Mouse (Mus musculus): ENCODE measurements at regions not wholly inside any gene's neighbourhood (a gene's known extent, or its start where the extent isn't known, plus 50 kb on each side); places are given as distances from the start of the nearest gene placed in this dataset.

DNA sequence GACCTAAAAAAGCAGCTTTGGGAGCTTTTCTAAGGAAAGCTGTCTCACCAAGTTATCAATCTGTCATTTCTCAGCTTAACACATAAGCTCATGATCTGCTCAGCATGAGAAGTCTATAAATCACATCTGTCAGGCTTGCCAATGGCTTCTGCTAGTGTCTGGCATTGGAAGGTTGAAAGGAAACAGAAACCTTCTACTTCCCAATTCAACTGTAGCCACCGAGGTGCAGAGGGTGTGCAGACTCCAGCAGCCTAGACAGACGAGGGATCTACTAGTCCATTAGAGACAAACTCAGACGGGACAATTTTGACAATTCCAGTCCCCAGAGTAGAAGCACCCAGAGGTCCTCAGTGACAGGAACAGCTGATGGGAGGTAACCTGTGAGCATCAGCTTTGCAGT, 103.0 kb downstream of the Nab1 start:
- intact Hi-C loops (cut with DNase I), result no loop called here
- DNase-seq (ENCODE audit: low spot score in 2 of 2), result no peak

DNA sequence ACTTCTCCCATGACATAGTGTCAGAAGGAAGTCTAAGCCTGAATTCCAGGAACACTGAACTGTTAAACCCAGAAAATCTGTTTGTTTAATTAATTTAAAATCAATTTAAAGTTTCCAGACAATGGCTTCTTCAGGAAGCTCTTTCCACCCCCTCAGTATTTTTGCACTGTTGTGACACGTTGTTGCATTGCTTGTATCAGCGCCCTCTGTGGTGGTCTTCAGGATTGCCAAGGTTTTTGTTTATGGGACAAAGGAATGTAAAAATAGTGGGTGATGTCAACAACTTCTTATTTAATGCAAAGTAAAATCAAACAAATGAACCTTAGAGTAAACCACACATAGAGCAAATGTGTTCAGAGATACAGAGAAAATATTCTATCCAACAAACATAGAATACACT, 107.5 kb downstream of the Nab1 start:
- intact Hi-C loops (cut with DNase I), result no loop called here
- DNase-seq (ENCODE audit: low spot score in 2 of 2), result peak in 1 of 2 experiments; percentile 18

DNA sequence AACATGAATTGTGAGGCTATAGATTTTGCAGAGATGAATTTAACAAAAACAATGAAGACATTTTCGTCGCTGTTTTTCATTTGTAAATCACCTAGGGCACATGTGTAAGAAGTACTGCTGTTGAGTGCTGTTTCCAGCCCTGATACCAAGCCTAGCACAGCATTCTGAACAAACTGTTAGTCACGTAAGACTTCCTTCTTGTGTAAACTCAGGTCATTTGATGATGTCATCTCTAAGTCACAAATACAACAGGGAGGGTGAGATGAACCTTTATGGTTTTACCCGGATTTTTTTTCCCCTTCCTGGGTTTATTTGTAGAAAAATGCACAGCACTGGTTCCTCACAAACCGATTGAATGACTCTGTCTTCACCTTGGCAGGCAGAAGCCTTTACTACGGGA, 111.6 kb downstream of the Nab1 start:
- no peak for DNase-seq (ENCODE audit: low spot score in 2 of 2)
- intact Hi-C loops (cut with DNase I), result no loop called here

DNA sequence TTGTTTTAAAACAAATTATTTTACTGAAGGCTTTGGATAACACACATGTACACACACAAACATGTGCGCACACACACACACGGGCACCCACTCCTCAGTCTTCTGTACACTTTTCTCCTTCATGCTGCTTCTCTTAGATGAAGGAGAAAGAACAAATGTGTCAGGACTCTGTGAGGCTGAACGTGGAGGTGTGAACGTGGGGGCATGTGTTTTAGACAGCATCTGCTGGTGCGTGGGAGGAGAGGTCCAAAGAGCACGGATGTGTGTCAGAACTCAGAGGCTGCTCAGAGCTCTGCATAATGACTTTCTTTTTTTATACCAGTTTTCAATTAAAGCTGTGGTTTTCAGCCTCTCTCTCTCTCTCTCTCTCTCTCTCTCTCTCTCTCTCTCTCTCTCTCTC, 112.4 kb downstream of the Nab1 start:
- DNase-seq (ENCODE audit: low spot score in 2 of 2), result peak; percentile 62 to 73
- intact Hi-C loops (cut with DNase I), result no loop called here

DNA sequence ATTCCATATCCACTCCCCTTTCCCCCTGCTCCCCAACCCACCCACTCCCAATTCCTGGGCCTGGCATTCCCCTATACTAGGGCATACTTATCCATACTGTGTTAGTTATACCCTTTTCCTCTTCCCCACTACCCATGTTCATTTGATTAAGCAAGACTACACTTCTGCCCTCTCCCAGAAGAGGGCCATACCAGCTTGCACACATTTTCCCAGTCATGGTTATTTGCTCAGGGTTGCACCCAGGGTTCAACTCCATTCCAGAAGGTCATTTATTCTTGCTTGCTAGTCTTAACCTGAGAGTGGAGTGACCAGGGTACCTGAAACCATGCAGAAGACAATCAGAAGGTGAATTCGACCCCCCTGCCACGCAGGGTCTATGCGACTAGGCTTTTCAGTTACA, 113.4 kb downstream of the Nab1 start:
- intact Hi-C loops (cut with DNase I), result no loop called here

DNA sequence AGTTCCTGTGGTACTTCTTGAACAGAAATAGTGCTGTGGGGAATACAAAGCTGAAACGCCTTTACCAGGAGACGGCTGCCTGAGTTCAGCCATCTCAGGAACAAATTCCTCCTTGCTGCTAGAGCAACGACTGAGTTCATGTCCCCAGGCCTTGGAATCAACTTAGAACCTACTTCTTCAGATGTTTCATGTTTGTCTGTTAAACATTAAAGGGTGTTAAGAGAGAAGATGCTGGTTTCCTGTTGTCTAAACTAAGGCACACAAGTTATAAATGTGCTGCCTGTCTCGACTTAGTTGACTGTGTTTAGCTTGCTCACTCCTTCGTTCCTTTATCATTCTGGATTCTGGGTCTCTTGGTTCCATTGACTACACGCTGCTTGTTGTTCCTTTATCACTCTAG, 125.2 kb downstream of the Nab1 start:
- intact Hi-C loops (cut with DNase I), result no loop called here
- DNase-seq (ENCODE audit: low spot score in 2 of 2), result no peak

More for the DNA sequence above, 113.4 kb downstream of the Nab1 start:
- no peak for DNase-seq (ENCODE audit: low spot score in 2 of 2)

DNA sequence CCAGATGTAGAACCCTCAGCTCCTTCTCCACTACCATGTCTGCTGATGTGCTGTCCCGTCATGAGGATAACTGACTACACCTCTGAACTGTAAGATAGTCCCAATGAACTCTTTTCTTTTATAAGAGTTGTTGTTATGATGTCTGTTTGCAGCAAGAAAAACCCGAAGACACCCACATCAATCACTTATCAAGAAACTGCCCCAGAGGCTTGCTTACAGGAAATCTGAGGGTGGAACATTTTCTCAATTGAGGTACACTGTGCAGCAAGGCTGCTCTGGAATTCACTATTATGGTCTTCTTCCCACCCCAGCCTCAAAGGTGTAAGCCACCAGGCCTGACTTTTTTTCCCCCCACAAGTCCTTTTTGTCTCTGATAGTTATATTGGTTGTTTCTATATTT, 125.8 kb downstream of the Nab1 start:
- DNase-seq (ENCODE audit: low spot score in 2 of 2), result no peak
- intact Hi-C loops (cut with DNase I), result no loop called here

DNA sequence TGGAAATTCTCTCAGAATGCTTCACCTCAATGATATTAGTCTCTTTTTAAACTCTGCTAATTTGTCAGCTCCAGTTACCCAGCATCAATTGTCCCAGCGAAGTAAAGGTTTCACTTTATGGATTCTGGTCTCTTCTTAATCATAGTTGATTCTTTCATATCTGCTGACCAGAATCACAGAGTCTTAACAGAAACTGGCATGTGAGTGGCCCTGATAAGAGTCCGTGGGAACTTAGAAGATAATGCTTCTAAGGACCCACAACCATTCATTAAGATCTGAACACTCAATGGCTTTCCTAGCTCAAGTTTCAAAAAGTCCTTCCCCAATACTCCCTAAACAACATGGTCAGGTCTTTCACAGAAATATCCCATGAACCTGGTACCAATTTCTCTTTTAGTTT, 126.7 kb downstream of the Nab1 start:
- intact Hi-C loops (cut with DNase I), result no loop called here
- DNase-seq (ENCODE audit: low spot score in 2 of 2), result no peak

DNA sequence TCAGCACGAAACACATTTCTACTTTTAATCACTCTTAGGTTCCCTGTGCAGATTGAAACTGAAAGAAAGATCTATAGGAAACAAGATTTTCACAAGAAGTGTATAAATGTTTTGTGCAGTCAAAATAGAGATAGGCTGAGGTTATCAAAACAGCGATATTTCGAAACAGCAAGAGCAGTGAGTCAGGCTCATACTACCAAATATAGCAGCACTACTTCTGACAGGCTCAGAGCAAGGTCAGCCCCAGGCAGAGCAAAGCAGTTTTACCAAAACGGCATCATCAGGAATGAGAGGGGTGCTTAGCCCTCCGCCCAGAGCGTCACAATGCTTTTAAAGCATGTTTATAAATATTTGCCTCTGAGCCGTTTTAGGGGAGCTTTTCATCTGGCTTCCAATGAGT, 133.4 kb upstream of the Gls start:
- intact Hi-C loops (cut with DNase I), result no loop called here
- DNase-seq (ENCODE audit: low spot score in 2 of 2), result no peak

DNA sequence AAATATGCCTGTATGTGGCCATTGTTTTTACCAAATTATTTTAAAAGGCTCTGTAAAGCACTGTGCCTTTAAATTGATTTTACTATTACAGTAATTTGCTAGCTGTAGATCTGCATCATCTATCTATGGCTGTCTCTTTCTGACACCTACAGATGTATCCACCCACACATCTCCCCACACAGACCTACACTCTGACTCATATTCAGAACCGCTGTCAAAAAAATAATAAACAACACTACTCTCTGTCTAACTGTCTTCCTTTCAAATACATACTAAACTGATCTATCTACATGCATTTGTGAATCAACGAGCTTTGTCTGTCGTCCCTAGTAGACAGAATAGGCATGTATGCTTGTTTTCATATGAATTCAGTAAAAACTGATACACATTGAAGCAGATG, 130.6 kb upstream of the Gls start:
- intact Hi-C loops (cut with DNase I), result no loop called here
- no peak for DNase-seq (ENCODE audit: low spot score in 2 of 2)

DNA sequence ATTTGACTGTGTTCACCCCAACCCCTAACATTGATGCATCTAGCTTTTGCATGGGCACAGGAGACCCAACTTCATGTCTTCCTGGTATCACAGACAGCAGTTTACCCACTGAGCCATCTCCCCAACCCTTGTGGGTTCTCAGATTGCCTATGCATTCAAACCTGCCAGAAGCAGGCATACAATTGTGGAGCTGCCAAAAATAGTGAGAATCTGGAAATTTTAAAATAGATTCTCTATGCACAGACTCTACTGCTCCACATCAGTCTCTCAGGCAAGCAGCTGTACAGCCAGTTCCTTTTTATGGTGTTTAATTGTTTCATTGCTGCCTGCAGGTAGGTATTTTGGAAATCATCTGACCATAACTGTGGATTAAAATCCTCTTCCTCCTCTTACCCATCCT, 129.9 kb upstream of the Gls start:
- intact Hi-C loops (cut with DNase I), result no loop called here
- peak in 1 of 2 experiments; percentile 46 for DNase-seq (ENCODE audit: low spot score in 2 of 2)

DNA sequence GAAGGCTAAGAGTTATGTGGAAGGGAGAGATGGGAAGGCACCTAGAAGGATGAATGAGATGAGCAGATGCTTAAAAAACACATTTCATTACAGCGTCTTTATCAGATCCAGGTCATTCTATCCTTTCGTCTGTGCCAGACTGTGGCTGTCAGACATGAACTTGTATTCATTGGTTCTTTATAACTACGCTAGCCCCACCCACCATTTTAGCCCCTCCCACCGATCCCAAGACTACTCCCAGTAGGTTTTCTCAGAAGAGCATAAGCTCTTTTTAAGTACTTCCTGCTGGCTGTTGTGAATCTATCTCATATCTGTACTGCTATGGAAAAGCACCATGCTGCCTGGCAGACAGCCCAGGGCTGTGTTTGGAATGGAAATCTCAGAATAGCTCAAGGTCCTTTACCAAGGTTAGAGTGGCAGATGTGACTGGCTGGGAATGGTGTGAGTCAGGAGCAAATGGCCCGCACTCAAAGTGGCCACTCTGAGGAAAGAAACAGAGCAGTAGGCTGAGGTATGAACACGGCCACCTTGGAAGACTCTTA, 121.1 kb upstream of the Gls start:
- intact Hi-C loops (cut with DNase I), result no loop called here
- DNase-seq (ENCODE audit: low spot score in 2 of 2), result peak; percentile 50 to 59

DNA sequence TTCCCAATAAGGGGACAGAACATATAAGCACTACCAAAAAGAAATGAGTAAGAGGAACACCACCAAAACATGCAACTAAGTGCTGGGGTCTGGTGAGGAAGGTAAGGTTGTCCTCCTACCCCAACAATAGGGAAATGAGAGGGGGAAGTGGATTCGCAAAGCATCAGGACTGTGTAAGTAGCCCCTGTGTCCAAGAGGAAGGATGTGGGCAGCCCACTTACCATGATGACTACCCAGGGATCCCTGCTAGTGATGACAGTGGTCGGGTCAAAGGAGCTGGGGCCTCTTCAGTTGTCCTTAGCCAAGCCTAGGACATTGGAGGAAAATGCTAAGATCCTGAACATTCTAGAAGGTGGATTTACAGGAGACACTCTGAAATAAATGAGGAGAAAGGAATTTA, 109.1 kb upstream of the Gls start:
- intact Hi-C loops (cut with DNase I), result no loop called here
- DNase-seq (ENCODE audit: low spot score in 2 of 2), result no peak

DNA sequence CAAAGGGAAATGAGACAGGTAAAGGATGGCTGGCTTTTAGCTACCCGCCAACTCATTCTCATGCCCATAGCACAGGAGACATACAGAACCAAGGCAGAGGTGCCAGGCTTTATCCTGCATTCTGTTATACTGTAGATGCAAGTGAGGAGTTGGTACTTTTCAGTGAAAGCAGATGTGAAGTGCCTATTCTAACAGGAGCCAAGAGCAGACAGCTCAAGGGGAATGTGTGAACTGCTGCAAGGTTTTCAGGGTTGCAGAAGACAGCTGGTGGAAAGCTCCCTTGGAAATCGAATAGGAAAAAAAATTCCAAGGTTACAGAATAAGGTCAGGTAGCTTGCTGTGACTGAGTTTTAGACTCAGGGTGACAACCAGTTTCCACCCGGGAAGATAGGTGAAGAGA, 105.7 kb upstream of the Gls start:
- DNase-seq (ENCODE audit: low spot score in 2 of 2), result no peak
- intact Hi-C loops (cut with DNase I), result no loop called here

DNA sequence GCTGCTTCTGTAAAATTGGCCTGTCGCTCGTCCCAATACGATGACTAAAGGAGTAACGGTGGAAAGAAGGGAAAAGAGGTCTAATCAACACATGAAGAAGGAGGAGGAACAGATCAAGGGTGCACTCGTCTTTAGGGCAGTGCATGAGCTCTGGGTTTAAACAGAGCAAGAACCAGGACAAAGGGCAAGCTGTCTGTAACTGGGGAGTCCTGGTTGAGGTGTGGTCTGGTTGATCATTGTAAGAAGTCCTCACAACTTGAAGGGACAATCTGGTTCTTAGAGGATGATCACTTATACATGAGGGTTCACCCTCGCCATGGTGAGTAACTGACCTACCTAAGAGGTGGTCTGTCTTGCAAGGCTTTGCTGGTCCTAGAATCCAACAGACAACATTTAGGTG, 105.2 kb upstream of the Gls start:
- DNase-seq (ENCODE audit: low spot score in 2 of 2), result no peak
- intact Hi-C loops (cut with DNase I), result no loop called here

DNA sequence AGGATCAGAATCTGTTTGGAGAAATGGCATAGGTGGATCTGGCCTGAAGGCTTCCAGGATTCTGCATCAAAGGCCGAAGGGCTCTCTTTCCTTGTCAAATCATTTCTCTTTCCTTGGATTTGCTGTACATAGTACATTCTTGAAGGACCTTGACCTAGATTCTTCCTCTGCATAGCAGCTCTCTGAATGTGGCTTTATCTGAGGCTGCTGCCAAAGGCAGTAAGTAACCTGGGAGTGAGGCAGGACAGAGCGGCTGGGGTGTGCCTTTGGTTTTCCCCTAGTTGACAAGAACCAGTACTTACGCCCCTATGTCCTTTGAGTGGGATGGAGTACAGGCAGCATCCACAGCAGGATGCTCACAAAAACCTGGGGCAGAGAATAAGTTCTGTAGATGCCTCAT, 103.7 kb upstream of the Gls start:
- DNase-seq (ENCODE audit: low spot score in 2 of 2), result no peak
- intact Hi-C loops (cut with DNase I), result no loop called here

DNA sequence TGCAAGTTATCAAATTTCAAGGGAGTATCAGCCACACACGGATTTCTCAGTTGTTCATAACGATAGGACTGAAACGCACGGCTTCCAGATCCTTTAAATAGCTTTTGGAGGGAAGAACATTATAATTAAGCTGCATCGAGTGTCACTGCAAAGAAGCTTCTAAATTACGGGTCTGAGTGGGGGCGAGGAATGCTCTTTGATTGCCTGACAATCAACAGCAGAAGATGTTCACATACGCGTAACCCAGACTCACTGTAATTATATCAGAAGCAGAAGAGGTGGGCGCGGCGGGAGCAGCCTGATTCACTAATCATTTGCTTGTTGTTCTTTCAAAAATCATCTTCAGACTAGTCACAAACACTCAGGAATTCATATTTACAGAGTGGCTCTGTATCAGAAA, 99.0 kb upstream of the Gls start:
- intact Hi-C loops (cut with DNase I), result no loop called here

DNA sequence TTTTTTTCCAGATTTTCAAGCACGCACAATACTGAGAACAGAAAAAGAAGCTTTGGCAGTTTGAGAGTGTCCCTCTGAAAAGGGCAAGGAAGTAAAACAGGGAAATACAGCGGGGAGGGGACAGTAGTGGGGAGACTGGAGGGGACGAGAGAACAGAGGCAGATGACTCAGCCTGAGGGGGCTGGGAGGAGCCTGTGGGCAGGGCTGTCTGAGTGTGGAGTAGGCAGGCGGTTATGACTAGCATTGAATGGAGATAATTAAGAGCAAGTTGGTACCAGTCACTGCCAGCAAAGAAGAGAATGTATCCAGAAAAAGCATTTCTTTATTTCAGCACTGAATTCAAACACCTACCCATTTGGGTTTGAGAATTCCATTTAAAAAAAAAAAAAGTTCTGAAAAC, 98.4 kb upstream of the Gls start:
- intact Hi-C loops (cut with DNase I), result no loop called here
- peak; percentile 70 to 74 for DNase-seq (ENCODE audit: low spot score in 2 of 2)

More for the DNA sequence above, 99.0 kb upstream of the Gls start:
- peak; percentile 31 to 33 for DNase-seq (ENCODE audit: low spot score in 2 of 2)

DNA sequence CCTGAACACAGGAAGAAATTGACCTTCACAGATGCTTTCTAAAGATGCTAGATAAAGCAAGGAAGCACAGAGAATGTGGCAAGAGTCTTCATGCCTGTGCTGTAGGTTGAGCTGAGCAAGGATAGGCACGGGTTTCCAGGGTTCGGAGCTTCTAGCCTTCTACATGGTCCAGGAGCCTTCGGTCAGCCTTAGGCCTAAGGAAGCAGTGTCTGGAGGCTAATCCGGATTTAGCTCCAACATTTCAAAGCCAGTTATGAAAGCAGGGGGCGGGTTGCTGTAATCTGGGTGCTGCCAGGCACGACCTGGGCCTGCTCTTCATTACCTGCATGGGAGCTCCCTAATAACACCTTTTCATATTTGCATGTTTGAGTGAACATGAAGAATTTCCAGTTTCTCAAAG, 97.5 kb upstream of the Gls start:
- intact Hi-C loops (cut with DNase I), result no loop called here
- DNase-seq (ENCODE audit: low spot score in 2 of 2), result no peak

DNA sequence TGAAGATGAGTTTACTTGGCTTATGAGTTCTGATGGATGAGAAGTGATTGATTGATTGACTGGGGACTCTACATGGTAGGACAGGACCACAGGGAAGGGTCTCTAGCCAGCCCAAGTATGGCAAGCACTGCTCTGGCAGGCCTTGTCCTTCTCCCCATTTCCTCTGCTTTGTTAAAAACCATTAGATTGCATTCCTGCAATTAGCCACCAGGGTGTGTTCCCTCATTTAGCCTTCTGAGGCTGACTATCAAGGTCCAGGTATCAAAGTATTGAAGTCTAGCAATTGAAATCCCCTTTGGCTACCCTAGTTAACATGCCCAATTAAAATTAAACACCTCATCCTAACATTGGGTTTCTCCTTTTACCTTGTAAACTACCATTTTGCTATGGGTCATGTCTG, 95.5 kb upstream of the Gls start:
- intact Hi-C loops (cut with DNase I), result no loop called here
- no peak for DNase-seq (ENCODE audit: low spot score in 2 of 2)

DNA sequence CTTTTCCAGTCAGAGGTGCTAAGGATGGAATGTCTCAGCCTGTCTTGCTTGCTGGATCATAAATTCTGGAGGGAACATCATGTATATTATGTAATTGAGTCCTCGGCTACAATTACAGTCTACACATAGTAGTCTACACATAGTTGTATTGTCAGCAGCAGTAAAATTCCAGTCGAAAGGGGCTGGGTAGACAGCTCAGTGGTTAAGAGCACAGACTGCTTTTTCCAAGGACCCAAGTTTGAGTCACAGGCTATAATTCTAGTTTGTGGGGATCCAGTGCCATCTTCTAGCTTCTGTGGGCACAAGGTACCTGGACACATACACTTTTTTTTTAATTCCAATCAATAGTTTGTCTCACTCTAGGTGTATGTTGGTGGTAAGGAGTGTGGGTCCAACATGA, 91.3 kb upstream of the Gls start:
- DNase-seq (ENCODE audit: low spot score in 2 of 2), result no peak
- intact Hi-C loops (cut with DNase I), result no loop called here

DNA sequence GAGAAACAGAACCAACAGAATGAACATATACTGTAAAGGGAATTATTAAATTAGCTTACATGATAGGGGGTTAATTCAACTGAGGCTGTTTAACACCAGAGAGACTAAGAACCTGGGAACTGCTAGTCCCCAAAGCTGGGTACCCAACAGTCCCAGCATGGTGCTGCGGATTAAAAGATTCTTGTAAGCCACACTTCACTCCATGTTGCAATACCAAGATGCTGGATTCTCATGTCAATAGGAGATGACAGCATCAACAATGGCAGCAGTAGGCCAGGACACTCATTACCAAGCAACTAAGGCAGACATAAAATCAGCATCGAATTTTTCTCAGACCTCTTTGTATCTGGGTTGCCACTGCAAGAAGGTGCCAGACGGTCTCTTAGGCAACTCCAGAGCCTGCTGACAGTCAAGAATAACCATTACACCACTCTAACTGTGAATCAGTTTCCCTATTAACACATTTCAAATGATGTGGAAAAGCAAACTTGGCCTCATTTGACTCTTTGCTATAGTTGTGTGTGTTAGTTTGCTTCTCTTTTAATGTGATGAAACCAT, 79.1 kb upstream of the Gls start:
- DNase-seq (ENCODE audit: low spot score in 2 of 2), result no peak
- intact Hi-C loops (cut with DNase I), result no loop called here
